Mouse (Mus musculus) heart, embryonic 16.5 days (tissue): ENCODE results near the gene Glrx. TPM values are rescaled to one million over a fixed set of nuclear protein-coding genes. Genes with fewer than 3 reads are reported as not detected.
A peak's percentile ranks its signal among the peaks of the same experiment; 100 is the strongest.
"Not testable (repeated sequence)": the region's sequence is repeated elsewhere in the genome, so short reads cannot be mapped to it uniquely, and the experiment has no call there.

ENCODE experiments used
- ATAC-seq: fragments of 200-750 bp; cut with Nextera tagmentation; replicated peaks from 2 replicates; pipeline ENCODE4 v1.8.0; 2017; ENCODE audit warnings: moderate number of reproducible peaks; ENCODE audit not compliant: insufficient read depth, low FRiP score; ENCODE audit errors: extremely low read depth
- H3K27ac ChIP-seq: fragments of 300-500 bp; sonication (generic); 2 replicates; pipeline ENCODE4 v1.5.1; 2014; ENCODE audit warnings: mild to moderate bottlenecking, low read length, control low read depth, moderate library complexity
- H3K27me3 ChIP-seq: fragments of 300-500 bp; sonication (generic); 2 replicates; pipeline ENCODE4 v1.6.1; 2014; ENCODE audit warnings: low read length, mixed read lengths; ENCODE audit not compliant: control insufficient read depth, insufficient read depth
- H3K36me3 ChIP-seq: fragments of 300-500 bp; sonication (generic); 2 replicates; pipeline ENCODE4 v1.6.1; 2014; ENCODE audit not compliant: control insufficient read depth, insufficient read depth
- H3K4me1 ChIP-seq: fragments of 300-500 bp; sonication (generic); 2 replicates; pipeline ENCODE4 v1.6.1; 2014; ENCODE audit warnings: low read length, mixed read lengths; ENCODE audit not compliant: control insufficient read depth, insufficient read depth
- H3K4me2 ChIP-seq: fragments of 300-500 bp; sonication (generic); 2 replicates; pipeline ENCODE4 v1.6.1; 2014; ENCODE audit warnings: low read depth, mild to moderate bottlenecking, control low read depth, low read length
- H3K4me3 ChIP-seq: fragments of 300-500 bp; sonication (generic); 2 replicates; pipeline ENCODE4 v1.5.1; 2014; ENCODE audit warnings: mild to moderate bottlenecking, control low read depth, low read length
- H3K9ac ChIP-seq: fragments of 300-500 bp; sonication (generic); 2 replicates; pipeline ENCODE4 v1.6.1; 2014; ENCODE audit warnings: low read length, control low read depth
- H3K9me3 ChIP-seq: fragments of 300-500 bp; sonication (generic); replicated peaks from 2 replicates; pipeline ENCODE4 v1.6.1; 2016; ENCODE audit warnings: low read length; ENCODE audit not compliant: control insufficient read depth
- WGBS: fragments of 180-500 bp; shearing (Covaris S2); extraction: QIAGEN DNeasy Blood & Tissue Kit; methylation state at CpG from one replicate; pipeline ENCODE4 v1.1.7; 2014; 5-methylcytosine and 5-hydroxymethylcytosine counted together
- polyA plus RNA-seq: library from polyadenylated mRNA; unstranded; fragments of >200 nt; fragmentation: Nextera tagmentation; extraction: Ambion mirVana; gene quantifications from 2 replicates; pipeline ENCODE4 v1.2.1, GENCODE M21; 2015

The Glrx gene
- polyA plus RNA-seq, 1 experiment from 2014 or later, result 135 TPM

DNA sequence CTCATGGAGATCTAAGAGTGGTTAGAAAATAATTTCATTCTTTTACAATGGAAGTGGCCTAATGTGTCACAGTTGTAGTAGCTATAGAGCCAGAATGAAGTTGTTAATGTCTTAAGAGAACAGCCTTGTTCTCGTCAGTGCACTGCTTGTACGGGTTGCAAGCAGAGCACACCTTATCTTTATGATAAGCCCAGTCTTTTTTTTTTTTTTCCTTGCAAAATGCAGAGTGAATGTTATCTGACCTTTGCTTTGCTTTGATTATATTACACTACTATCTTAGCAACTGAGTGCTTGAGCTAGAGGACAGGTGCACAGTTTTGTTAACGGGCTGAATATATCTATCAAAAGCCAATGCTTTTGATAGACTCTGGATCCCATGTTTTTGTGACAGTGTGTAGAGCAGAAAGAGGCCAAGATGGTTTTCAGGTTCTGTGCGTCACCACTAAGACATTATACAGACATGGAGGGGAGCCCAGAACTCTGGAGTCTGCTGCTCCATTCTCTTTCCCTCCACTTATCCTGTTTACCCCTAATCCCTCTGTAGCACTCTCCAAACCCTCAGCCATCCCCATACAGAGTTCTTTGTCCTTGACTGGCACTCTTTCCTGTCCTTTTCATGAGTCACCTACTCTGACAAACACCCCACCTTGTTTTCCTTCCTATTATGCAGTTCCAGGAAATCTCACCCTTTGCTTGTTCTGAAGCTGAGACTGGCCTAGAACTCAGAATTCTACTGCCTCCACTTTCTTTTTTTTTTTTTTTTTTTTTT is 35.1 kb downstream of the Glrx start:
- Histone ChIP-seq H3K27ac (no peak overlapping the region), H3K4me1 (no peaks in the 10 kb centered on the region), H3K9me3 (no peaks in the 10 kb centered on the region), H3K4me3 (no peak overlapping the region), H3K9ac (no peak overlapping the region), H3K36me3 (peaks cover 27% of the 10 kb centered on the region), H3K27me3 (no peaks in the 10 kb centered on the region), H3K4me2 (no peak overlapping the region)
- 36% methylated on average over 4 of the region's 4 CpGs for WGBS
- no peak for ATAC-seq

DNA sequence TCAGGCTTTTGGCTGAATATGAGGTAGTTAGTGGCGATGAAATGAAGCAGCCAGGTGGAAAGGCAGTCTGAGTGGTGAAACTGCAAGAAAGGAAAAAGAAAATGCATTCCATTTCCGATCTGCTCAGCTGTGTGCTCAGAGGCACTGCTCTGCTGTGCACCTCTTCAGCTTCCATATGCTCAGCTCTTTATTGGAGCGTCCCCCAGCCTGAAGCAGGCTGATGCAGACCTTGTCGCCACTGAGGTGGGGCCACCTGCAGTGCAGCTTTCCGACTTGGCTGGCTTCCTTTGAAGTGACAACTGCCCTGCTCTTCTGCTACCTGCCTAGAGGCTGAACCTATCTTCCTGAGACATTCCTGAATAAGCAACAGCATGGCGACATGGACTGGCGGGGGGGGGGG is 36.5 kb downstream of the Glrx start:
- H3K27me3 ChIP-seq, H3K27ac ChIP-seq, ATAC-seq, H3K4me3 ChIP-seq, H3K4me2 ChIP-seq, H3K9ac ChIP-seq, H3K4me1 ChIP-seq, H3K9me3 ChIP-seq: not testable (repeated sequence)
- H3K36me3 ChIP-seq, result peaks cover 25% of the 10 kb centered on the region
- 77% methylated on average over 7 of the region's 7 CpGs for WGBS

DNA sequence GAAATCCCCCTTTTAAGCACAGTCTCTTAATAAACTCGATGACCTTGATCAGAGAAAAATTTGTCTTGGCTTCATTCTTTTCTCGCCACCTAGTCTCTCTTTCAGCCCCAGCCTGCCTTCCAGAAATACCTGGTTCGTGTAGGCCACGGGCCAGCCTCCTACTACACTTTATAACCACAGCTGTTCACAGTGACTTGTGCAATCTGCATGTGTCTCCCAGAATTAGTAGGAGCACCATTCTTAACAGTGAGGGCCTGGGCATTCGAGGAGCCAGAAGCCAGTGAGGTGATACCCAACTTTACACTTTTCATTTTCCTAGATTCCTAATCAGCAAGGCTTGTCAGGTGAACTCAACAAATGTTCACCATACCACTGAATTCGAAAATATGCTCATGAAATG is 36.9 kb downstream of the Glrx start:
- Histone ChIP-seq H3K36me3 (peaks cover 21% of the 10 kb centered on the region), H3K4me1 (no peaks in the 10 kb centered on the region), H3K9ac (no peak overlapping the region), H3K9me3 (no peaks in the 10 kb centered on the region), H3K4me2 (no peak overlapping the region), H3K4me3 (no peak overlapping the region), H3K27me3 (no peaks in the 10 kb centered on the region), H3K27ac (no peak overlapping the region)
- ATAC-seq, result no peak
- 79% methylated on average over 6 of the region's 6 CpGs for WGBS

DNA sequence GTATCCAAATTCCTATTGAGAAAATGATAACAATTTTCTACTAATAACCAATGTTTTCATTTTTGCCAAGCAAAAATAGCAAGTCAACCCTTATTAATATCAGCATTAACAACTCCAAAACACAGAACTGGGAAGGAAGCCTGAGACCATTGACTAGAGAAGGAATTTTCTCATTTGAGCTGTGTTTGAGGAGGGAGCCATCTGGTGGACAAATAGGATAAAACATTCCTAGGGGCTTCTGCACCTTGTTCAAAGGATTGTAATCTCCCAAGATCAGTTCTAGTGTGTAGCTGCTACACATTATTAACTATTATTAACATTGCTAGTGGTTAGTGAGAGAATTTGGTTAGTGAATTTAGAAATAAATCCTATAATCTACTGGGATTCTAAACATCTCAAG is 38.2 kb downstream of the Glrx start:
- Histone ChIP-seq H3K9ac (no peak overlapping the region), H3K9me3 (no peaks in the 10 kb centered on the region), H3K27ac (no peak overlapping the region), H3K36me3 (peaks cover 19% of the 10 kb centered on the region), H3K27me3 (no peaks in the 10 kb centered on the region), H3K4me3 (no peak overlapping the region), H3K4me2 (no peak overlapping the region), H3K4me1 (0 out of 2 replicates have a peak, but pooled peaks cover 3% of the 10 kb centered on the region)
- ATAC-seq, result no peak

DNA sequence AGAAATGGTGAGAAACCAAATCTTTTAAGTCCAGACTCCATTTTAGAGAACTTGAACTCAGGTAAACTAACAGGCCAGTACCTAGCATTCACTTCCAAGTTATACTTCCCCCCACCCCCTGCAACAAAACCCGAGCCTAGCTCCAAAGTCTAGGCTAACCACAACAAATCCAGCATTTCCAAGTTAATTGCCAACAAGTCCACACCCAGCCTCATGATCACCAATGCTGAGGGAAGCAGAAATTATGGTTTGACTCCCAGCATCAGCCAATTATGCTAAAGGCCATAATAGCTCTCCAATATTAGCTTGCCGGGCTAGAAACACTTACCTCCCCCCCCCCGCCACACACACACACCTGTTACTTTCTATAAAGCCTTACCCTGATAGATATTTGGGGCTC is 40.1 kb downstream of the Glrx start:
- ATAC-seq, result no peak

DNA sequence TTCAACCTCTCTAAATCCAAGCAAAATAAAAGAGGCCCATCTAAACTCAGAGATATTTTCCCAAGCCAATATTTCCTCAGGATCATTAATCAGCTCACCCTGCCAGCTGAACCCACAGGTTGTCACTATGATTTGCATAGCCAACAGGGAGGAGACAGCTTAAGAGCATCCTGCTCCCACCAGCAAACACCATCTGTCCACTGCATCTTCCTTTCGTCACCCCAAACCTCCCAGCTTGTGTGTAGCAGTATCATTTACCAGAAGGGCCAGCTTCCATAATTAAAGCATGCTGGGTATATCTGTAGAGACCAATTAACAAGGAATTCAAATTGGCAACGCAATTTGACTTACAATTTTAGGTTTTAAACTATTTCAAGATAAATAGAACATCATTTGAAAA is 40.8 kb downstream of the Glrx start:
- WGBS, result 92% methylated on average over 2 of the region's 2 CpGs
- H3K9ac ChIP-seq, result no peak overlapping the region

More for the DNA sequence above, 40.1 kb downstream of the Glrx start:
- no peak overlapping the region for H3K4me2 ChIP-seq
- H3K27ac ChIP-seq, result no peak overlapping the region
- no peak overlapping the region for H3K9ac ChIP-seq
- H3K9me3 ChIP-seq, result no peaks in the 10 kb centered on the region
- no peaks in the 10 kb centered on the region for H3K27me3 ChIP-seq
- 90% methylated on average over 3 of the region's 3 CpGs for WGBS
- H3K4me3 ChIP-seq, result no peak overlapping the region
- peaks cover 21% of the 10 kb centered on the region for H3K36me3 ChIP-seq
- peaks cover 11% of the 10 kb centered on the region for H3K4me1 ChIP-seq

DNA sequence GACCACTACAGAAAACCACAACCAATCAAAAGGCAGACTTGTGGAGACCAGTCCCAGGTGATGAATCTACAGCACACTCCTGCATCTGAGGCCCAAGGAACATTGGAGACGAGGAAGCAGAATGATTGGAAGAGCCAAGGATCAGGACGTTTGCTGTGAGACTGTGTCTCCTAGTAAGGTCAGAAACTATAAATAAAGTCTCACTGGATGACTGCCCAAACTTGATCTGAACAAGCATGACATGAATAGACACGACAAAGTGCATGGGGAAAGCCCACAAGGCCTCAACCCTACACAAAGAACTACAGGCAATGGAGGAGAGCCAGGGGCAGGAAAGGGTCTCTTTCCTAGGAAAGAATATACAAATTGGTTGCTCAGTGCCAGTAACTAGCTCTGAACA is 44.1 kb downstream of the Glrx start:
- Histone ChIP-seq H3K36me3 (peaks cover 13% of the 10 kb centered on the region), H3K9me3 (no peaks in the 10 kb centered on the region), H3K27ac (peak overlapping the region; percentile 94), H3K4me1 (peaks cover 11% of the 10 kb centered on the region), H3K9ac (no peak overlapping the region), H3K27me3 (no peaks in the 10 kb centered on the region), H3K4me3 (no peak overlapping the region), H3K4me2 (no peak overlapping the region)
- WGBS, result 19% methylated on average over 3 of the region's 3 CpGs
- peak; percentile 95 for ATAC-seq

More for the DNA sequence above, 40.8 kb downstream of the Glrx start:
- no peak overlapping the region for H3K27ac ChIP-seq
- H3K4me3 ChIP-seq, result no peak overlapping the region
- peaks cover 20% of the 10 kb centered on the region for H3K36me3 ChIP-seq
- peaks cover 11% of the 10 kb centered on the region for H3K4me1 ChIP-seq
- H3K4me2 ChIP-seq, result no peak overlapping the region
- H3K27me3 ChIP-seq, result no peaks in the 10 kb centered on the region
- no peaks in the 10 kb centered on the region for H3K9me3 ChIP-seq
- ATAC-seq, result no peak

DNA sequence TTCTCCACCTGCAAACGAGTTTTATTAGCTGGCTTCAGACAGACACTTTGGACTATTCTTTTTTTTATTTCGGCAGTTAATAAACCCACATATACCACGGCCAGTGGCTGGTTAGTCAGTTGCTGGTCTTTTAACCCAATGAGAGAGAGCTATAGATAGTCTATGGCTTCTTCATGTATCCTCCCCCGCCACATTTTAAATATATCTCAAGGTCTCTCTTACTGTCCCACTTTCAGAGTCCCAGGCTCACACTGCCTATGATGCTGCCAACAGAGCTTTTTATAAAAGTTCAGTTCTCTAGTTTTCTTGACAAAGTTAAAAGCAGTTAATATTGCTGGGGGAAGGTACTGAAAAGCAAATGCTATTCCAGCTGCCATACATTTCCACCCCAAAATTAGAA is 52.2 kb downstream of the Glrx start:
- Histone ChIP-seq H3K36me3 (peaks cover 16% of the 10 kb centered on the region; the same call in 1 of the 2 replicates), H3K9me3 (no peaks in the 10 kb centered on the region), H3K4me2 (no peak overlapping the region), H3K4me1 (no peaks in the 10 kb centered on the region), H3K9ac (no peak overlapping the region), H3K4me3 (no peak overlapping the region), H3K27me3 (no peaks in the 10 kb centered on the region), H3K27ac (no peak overlapping the region)
- WGBS, result 87% methylated on average over 4 of the region's 4 CpGs
- ATAC-seq, result no peak

DNA sequence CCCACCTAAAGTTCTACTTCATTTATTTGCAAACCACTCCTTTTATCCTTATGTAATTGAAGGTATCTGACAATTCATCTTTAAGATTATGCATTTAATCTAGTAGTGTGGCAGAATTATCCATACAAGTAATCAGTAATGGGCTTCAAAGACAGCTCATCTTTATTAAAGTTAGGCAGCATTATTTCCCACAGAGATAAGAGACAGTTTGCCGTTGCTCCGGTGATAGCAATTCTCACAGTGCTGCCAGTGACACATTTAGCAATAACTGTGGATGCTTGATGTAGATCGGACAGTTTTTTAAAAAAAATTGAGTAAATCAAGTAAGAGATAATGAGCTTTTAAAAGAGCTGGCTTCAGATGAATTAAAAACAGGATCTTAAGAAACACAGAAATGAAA is 52.6 kb downstream of the Glrx start:
- Histone ChIP-seq H3K27ac (no peak overlapping the region), H3K36me3 (peaks cover 16% of the 10 kb centered on the region; the same call in 1 of the 2 replicates), H3K4me3 (no peak overlapping the region), H3K4me1 (no peaks in the 10 kb centered on the region), H3K4me2 (no peak overlapping the region), H3K27me3 (no peaks in the 10 kb centered on the region), H3K9me3 (no peaks in the 10 kb centered on the region), H3K9ac (no peak overlapping the region)
- no peak for ATAC-seq
- WGBS, result 63% methylated on average over 3 of the region's 3 CpGs
